Mouse (Mus musculus) embryonic fibroblast, embryonic 13.5 days (primary cell): ENCODE results near the gene Lpcat3. TPM values are rescaled to one million over a fixed set of nuclear protein-coding genes. Genes with fewer than 3 reads are reported as not detected.

Source experiments
- H3K27ac ChIP-seq: 2 replicates; pipeline ENCODE4 v1.5.1; 2012; ENCODE audit warnings: low read length, control low read depth, inconsistent platforms; ENCODE audit not compliant: insufficient read depth
- H3K4me1 ChIP-seq: 2 replicates; pipeline ENCODE4 v1.6.1; 2011; ENCODE audit warnings: low read length; ENCODE audit not compliant: control insufficient read depth, insufficient read depth
- H3K4me3 ChIP-seq: 2 replicates; pipeline ENCODE4 v1.5.1; 2011; ENCODE audit warnings: mild to moderate bottlenecking, control low read depth, low read length; ENCODE audit not compliant: insufficient read depth
- CTCF ChIP-seq: IDR thresholded peaks from 2 replicates; pipeline ENCODE4 v1.5.1; 2011; ENCODE audit warnings: mild to moderate bottlenecking, control low read depth, low read length, moderate library complexity, borderline replicate concordance; ENCODE audit not compliant: insufficient read depth
- POLR2A ChIP-seq: IDR thresholded peaks from 2 replicates; pipeline ENCODE4 v1.6.1; 2011; ENCODE audit warnings: low read depth, mild to moderate bottlenecking, control low read depth, low read length, moderate library complexity
- polyA plus RNA-seq: library from polyadenylated mRNA; stranded (reverse); fragments of >200 nt; gene quantifications from 2 replicates; pipeline ENCODE4 v1.2.4, GENCODE M21; 2011; ENCODE audit warnings: low read depth; ENCODE audit not compliant: missing spikeins, insufficient read length

The Lpcat3 gene
- polyA plus RNA-seq, 1 experiment, result 51.4 TPM

GRCm38 (mm10) chr6:124702102-124702783 lies 39.4 kb downstream of the Lpcat3 start:
- Histone ChIP-seq H3K27ac (no peak overlapping the region), H3K4me3 (no peak overlapping the region)
- no peak for TF ChIP-seq CTCF
- TF ChIP-seq POLR2A, result no peak

GRCm38 (mm10) chr6:124702784-124703103 lies 39.9 kb downstream of the Lpcat3 start:
- Histone ChIP-seq H3K4me1 (peaks cover 7% of the 10 kb centered on the region; the same call in 1 of the 2 replicates), H3K4me3 (no peak overlapping the region), H3K27ac (no peak overlapping the region)
- TF ChIP-seq POLR2A (no peak), CTCF (peak; percentile 73; the same call in 1 of the 2 replicates)

More at GRCm38 (mm10) chr6:124702102-124702783, 39.4 kb downstream of the Lpcat3 start:
- H3K4me1 ChIP-seq, result peaks cover 8% of the 10 kb centered on the region; the same call in 1 of the 2 replicates

GRCm38 (mm10) chr6:124703789-124704188 lies 41.0 kb downstream of the Lpcat3 start:
- peaks cover 7% of the 10 kb centered on the region; the same call in 1 of the 2 replicates for H3K4me1 ChIP-seq

GRCm38 (mm10) chr6:124704417-124704816 lies 41.6 kb downstream of the Lpcat3 start:
- no peak overlapping the region for H3K4me3 ChIP-seq
- H3K27ac ChIP-seq, result no peak overlapping the region
- TF ChIP-seq POLR2A (no peak), CTCF (no peak)
- H3K4me1 ChIP-seq, result peaks cover 7% of the 10 kb centered on the region; the same call in 1 of the 2 replicates

More at GRCm38 (mm10) chr6:124703789-124704188, 41.0 kb downstream of the Lpcat3 start:
- TF ChIP-seq CTCF, result no peak
- no peak for TF ChIP-seq POLR2A
- Histone ChIP-seq H3K27ac (no peak overlapping the region), H3K4me3 (no peak overlapping the region)

GRCm38 (mm10) chr6:124706061-124706627 lies 43.3 kb downstream of the Lpcat3 start:
- TF ChIP-seq CTCF (no peak), POLR2A (no peak)
- Histone ChIP-seq H3K4me1 (peaks cover 7% of the 10 kb centered on the region; the same call in 1 of the 2 replicates), H3K4me3 (no peak overlapping the region), H3K27ac (0 out of 2 replicates have a peak overlapping the region, but pooled peaks have one; percentile 8)

- no peak overlapping the region for H3K27ac ChIP-seq
- TF ChIP-seq POLR2A, result no peak
- TF ChIP-seq CTCF, result no peak
Observed at GRCm38 (mm10) chr6:124708289-124708889, 45.6 kb downstream of the Lpcat3 start.

GRCm38 (mm10) chr6:124711824-124712782 lies 49.3 kb downstream of the Lpcat3 start, which contains the start of the genes Emg1 and Phb2:
Gene Emg1 (minus strand): TSS chr6:124712178.
Gene Phb2 (plus strand): TSS chr6:124712336.
- Histone ChIP-seq H3K4me3 (peak within 1 kb of the TSS; percentile 98), H3K4me1 (no peaks in the 10 kb centered on the region; the same call in 1 of the 2 replicates), H3K27ac (peak within 1 kb of the TSS; percentile 60)
- peak; percentile 65 for TF ChIP-seq POLR2A
- no peak for TF ChIP-seq CTCF

More at GRCm38 (mm10) chr6:124708289-124708889, 45.6 kb downstream of the Lpcat3 start:
- Histone ChIP-seq H3K4me1 (peaks cover 7% of the 10 kb centered on the region), H3K4me3 (no peak overlapping the region)

- Histone ChIP-seq H3K27ac (no peak overlapping the region), H3K4me1 (no peaks in the 10 kb centered on the region; the same call in 1 of the 2 replicates), H3K4me3 (peak overlapping the region; percentile 98)
- TF ChIP-seq POLR2A, result no peak
- TF ChIP-seq CTCF, result no peak
Observed at GRCm38 (mm10) chr6:124712918-124713317, 50.1 kb downstream of the Lpcat3 start.

GRCm38 (mm10) chr6:124716864-124717490 lies 54.1 kb downstream of the Lpcat3 start:
- TF ChIP-seq CTCF (peak; percentile 87), POLR2A (no peak)
- H3K4me3 ChIP-seq, result no peak overlapping the region
- H3K4me1 ChIP-seq, result no peaks in the 10 kb centered on the region; the same call in 1 of the 2 replicates
- no peak overlapping the region for H3K27ac ChIP-seq
